ENCODE assay signal across 22 mouse cellular contexts in genomic region chr16:34934486-34934885, GRCm38 (mm10).
DNase-seq lines count a peak whose midpoint lies in the region; ATAC-seq and TF ChIP-seq lines count a peak whose summit lies in the region.
"Had no signal": no experiment of that assay in that cellular context is flagged by ENCODE, and none has a peak within 500 bp of the region (broad histone marks: within the 10 kb centered on the region; RNA-seq: fewer than 3 reads in every experiment).

No protein-coding gene starts in this region.

- no peak overlapping the region for H3K4me3 ChIP-seq in kidney, postnatal 0 days (replicated peaks; ENCODE audit: low read depth, low read length)
- H3K4me3 ChIP-seq in embryonic facial prominence, embryonic 13.5 days: no peak overlapping the region
- H3K4me3 ChIP-seq in embryonic fibroblast, embryonic 13.5 days (ENCODE audit: insufficient read depth, low read length): no peak overlapping the region
- no peak overlapping the region for H3K4me3 ChIP-seq in limb, embryonic 12.5 days (replicated peaks)
- H3K4me3 ChIP-seq: heart, adult 2 months; heart, embryonic 13.5 days had no signal

- no peaks in the 10 kb centered on the region for H3K27me3 ChIP-seq in kidney, postnatal 0 days (ENCODE audit: insufficient read depth, low read length)
- H3K27me3 ChIP-seq in embryonic facial prominence, embryonic 13.5 days: no peaks in the 10 kb centered on the region
- 0 out of 2 replicates have a peak, but pooled peaks cover 4% of the 10 kb centered on the region for H3K27me3 ChIP-seq in limb, embryonic 12.5 days

- DNase-seq in kidney, postnatal 0 days (ENCODE audit: low spot score): no peak
- DNase-seq in kidney, postnatal 25 days: no peak
- no peak for DNase-seq in embryo, embryonic 9.5 days (ENCODE audit: extremely low spot score)
- DNase-seq in embryo, embryonic 10.5 days (ENCODE audit: low spot score): no peak
- DNase-seq: adrenal gland, adult 8-10 months; cerebellum, adult 18-20 months; cerebellum, postnatal 14 days; embryo, embryonic 11 days; gastrocnemius, postnatal 10 days; heart, adult 2 months; kidney, adult 11 months; layer of hippocampus, adult 9-11 months; liver, postnatal 0 days; lung, postnatal 14 days had no signal

- peaks cover 7% of the 10 kb centered on the region for H3K36me3 ChIP-seq in kidney, postnatal 0 days (ENCODE audit: insufficient read depth, low read length)
- no peaks in the 10 kb centered on the region for H3K36me3 ChIP-seq in embryonic facial prominence, embryonic 13.5 days
- H3K36me3 ChIP-seq in limb, embryonic 12.5 days: no peaks in the 10 kb centered on the region
- H3K36me3 ChIP-seq: heart, embryonic 13.5 days had no signal

- no peak for TF ChIP-seq POLR2A in embryonic fibroblast, embryonic 13.5 days (IDR thresholded peaks at IDR 0.05; ENCODE audit: low read depth, low read length)

- H3K27ac ChIP-seq in kidney, postnatal 0 days: 0 out of 2 replicates have a peak overlapping the region, but pooled peaks have one; percentile 5
- H3K27ac ChIP-seq in embryonic facial prominence, embryonic 13.5 days: peak overlapping the region; percentile 88
- H3K27ac ChIP-seq in embryonic fibroblast, embryonic 13.5 days (ENCODE audit: insufficient read depth, low read length): peak overlapping the region; percentile 82; the same call in 1 of the 2 replicates
- peak overlapping the region; percentile 95 for H3K27ac ChIP-seq in limb, embryonic 12.5 days
- H3K27ac ChIP-seq: heart, adult 2 months; heart, embryonic 13.5 days; hindbrain, embryonic 14.5 days had no signal

- H3K4me1 ChIP-seq in kidney, postnatal 0 days (replicated peaks; ENCODE audit: insufficient read depth, low read length): peaks cover 13% of the 10 kb centered on the region
- peaks cover 58% of the 10 kb centered on the region for H3K4me1 ChIP-seq in embryonic facial prominence, embryonic 13.5 days
- H3K4me1 ChIP-seq in embryonic fibroblast, embryonic 13.5 days (ENCODE audit: control insufficient read depth, insufficient read depth, low read length): peaks cover 25% of the 10 kb centered on the region
- H3K4me1 ChIP-seq in limb, embryonic 12.5 days (replicated peaks): peaks cover 73% of the 10 kb centered on the region

- WGBS in kidney, postnatal 0 days: 56% methylated on average over 6 of the region's 6 CpGs
- 50% methylated on average over 6 of the region's 6 CpGs for WGBS in embryonic facial prominence, embryonic 13.5 days
- WGBS in limb, embryonic 12.5 days: 56% methylated on average over 6 of the region's 6 CpGs

- H3K4me2 ChIP-seq in kidney, postnatal 0 days (ENCODE audit: low read length): no peak overlapping the region
- H3K4me2 ChIP-seq in embryonic facial prominence, embryonic 13.5 days: no peak overlapping the region
- no peak overlapping the region for H3K4me2 ChIP-seq in limb, embryonic 12.5 days
- H3K4me2 ChIP-seq: heart, embryonic 13.5 days; hindbrain, embryonic 14.5 days; midbrain, embryonic 11.5 days had no signal

- TF ChIP-seq CTCF in kidney, postnatal 0 days (IDR thresholded peaks at IDR 0.05; ENCODE audit: low read depth): no peak
- no peak for TF ChIP-seq CTCF in embryonic fibroblast, embryonic 13.5 days (IDR thresholded peaks at IDR 0.05; ENCODE audit: borderline replicate concordance, insufficient read depth, low read length)

- no peak overlapping the region for H3K9ac ChIP-seq in kidney, postnatal 0 days (ENCODE audit: low read depth, low read length)
- no peak overlapping the region for H3K9ac ChIP-seq in embryonic facial prominence, embryonic 13.5 days
- H3K9ac ChIP-seq in limb, embryonic 12.5 days (replicated peaks): no peak overlapping the region
- H3K9ac ChIP-seq: heart, embryonic 13.5 days; hindbrain, embryonic 14.5 days; liver, postnatal 0 days had no signal

- ATAC-seq in kidney, postnatal 0 days (replicated peaks; ENCODE audit: low FRiP score, low read depth): no peak
- no peak for ATAC-seq in embryonic facial prominence, embryonic 13.5 days (ENCODE audit: insufficient number of reproducible peaks, insufficient read depth, low FRiP score, low TSS enrichment, low read depth)
- no peak for ATAC-seq in limb, embryonic 12.5 days (ENCODE audit: insufficient number of reproducible peaks, insufficient read depth, low FRiP score, low TSS enrichment, low read depth)
- ATAC-seq: activated CD4-positive, CD25-positive, alpha-beta regulatory T cell, adult 4 months; forebrain, embryonic 14.5 days; liver, postnatal 0 days had no signal

- no peaks in the 10 kb centered on the region for H3K9me3 ChIP-seq in kidney, postnatal 0 days (replicated peaks; ENCODE audit: low read length)
- no peaks in the 10 kb centered on the region for H3K9me3 ChIP-seq in embryonic facial prominence, embryonic 13.5 days
- H3K9me3 ChIP-seq in limb, embryonic 12.5 days: no peaks in the 10 kb centered on the region
- H3K9me3 ChIP-seq: heart, embryonic 13.5 days had no signal

Comparison
In these comparisons a context has a peak if more than half of its experiments do, and no peak if none do; other contexts are left out.
1. H3K27ac ChIP-seq: peak in every context shown above with its lines; median percentile 95 in limb, embryonic 12.5 days; 88 in embryonic facial prominence, embryonic 13.5 days; 82 in embryonic fibroblast, embryonic 13.5 days; 5 in kidney, postnatal 0 days.